Mouse (Mus musculus): Measurements from ENCODE around the gene Bcat2. TPM values are rescaled to one million over a fixed set of nuclear protein-coding genes. Genes with fewer than 3 reads are reported as not detected.

Bcat2 gene
- polyA plus RNA-seq, 1 experiment: 21.1 TPM

DNA sequence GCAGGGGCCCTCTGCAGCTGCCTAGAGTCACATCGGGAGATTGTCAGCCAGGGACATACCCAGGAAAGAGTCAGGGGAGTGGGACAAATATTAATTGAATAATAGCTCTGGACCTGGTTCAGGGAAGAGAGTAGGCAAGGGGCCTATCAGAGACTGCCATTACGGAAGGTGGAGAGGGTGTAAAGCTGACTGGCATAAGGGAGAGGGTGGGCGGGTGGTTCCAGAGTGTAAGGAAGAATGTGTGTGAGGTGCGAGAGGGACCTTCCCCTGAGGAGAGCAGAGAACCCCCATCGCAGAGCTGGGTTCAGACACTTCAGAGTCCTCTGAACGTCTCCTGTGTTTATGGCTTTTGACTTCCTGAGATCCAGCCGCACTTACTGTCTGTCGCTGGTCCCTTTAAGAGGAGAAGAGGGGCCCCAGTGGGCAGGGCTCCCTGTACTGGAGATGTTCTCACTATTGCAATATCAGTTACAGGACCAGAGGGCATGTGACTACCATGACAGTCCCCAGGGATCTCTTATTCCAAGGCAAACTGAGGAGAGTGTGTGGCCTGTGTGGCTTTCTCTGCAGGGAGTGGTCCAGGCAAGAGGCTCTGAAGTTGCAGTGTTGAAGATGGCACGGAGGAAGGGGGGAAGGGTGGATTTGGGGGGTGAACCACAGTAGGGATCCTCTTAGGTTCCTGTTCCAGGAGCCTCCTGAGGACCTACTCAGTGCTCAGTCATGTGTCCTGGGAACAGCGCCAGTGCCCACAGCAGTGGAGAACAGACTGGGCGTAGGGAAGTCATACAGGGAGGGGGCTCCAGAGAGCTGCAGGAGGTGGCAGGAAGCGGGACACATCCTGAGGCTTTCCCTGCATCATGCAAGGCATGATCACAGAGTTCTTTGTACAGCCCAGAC, 8.1 kb upstream of the Bcat2 start:
- no peak overlapping the region for H3K4me3 ChIP-seq (replicated peaks; ENCODE audit: insufficient read depth, low read depth, low read length)
- H3K27me3 ChIP-seq (ENCODE audit: control insufficient read depth, insufficient read depth, low read length): no peaks in the 10 kb centered on the region
- 51% methylated on average over 12 of the region's 12 CpGs for WGBS
- no peak overlapping the region for H3K27ac ChIP-seq (ENCODE audit: insufficient read depth, low read length)
- no peaks in the 10 kb centered on the region for H3K4me1 ChIP-seq (ENCODE audit: control insufficient read depth, insufficient read depth, low read length)
- DNase-seq: no peak
- TF ChIP-seq CTCF (IDR thresholded peaks at IDR 0.05; ENCODE audit: borderline replicate concordance, insufficient read depth, low read depth, low read length): no peak
- TF ChIP-seq POLR2A (IDR thresholded peaks at IDR 0.05; ENCODE audit: borderline replicate concordance, insufficient read depth, low read length): no peak

- Histone ChIP-seq H3K27ac (ENCODE audit: insufficient read depth, low read length) (no peak overlapping the region), H3K4me1 (ENCODE audit: control insufficient read depth, insufficient read depth, low read length) (peaks cover 6% of the 10 kb centered on the region; the same call in 1 of the 2 replicates), H3K4me3 (replicated peaks; ENCODE audit: insufficient read depth, low read depth, low read length) (no peak overlapping the region), H3K27me3 (ENCODE audit: control insufficient read depth, insufficient read depth, low read length) (no peaks in the 10 kb centered on the region)
- DNase-seq: no peak
- TF ChIP-seq CTCF (IDR thresholded peaks at IDR 0.05; ENCODE audit: borderline replicate concordance, insufficient read depth, low read depth, low read length) (no peak), POLR2A (IDR thresholded peaks at IDR 0.05; ENCODE audit: borderline replicate concordance, insufficient read depth, low read length) (no peak)
- 92% methylated on average over 2 of the region's 2 CpGs for WGBS
These were observed 5.1 kb upstream of the Bcat2 start for GRCm38 (mm10) chr7:45564811-45565210.

DNA sequence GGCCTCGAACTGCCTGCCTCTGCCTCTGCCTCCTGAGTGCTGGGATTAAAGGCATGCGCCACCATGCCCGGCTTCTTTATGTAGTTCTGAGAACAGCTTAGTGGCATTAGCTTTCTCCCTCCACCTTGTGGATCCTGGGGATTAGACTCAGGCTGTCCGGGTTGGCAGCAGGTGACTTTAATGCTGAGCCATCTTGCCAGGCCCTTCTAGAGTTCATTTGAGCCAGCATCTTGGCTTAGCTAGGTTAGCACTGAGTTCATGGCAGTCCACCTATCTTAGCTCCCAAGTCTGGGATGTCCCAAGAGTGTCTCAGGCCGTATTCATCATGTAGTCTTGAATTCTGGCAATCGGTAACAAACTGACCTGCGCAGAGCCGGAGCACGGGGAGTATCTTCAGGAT, 4.5 kb upstream of the Bcat2 start:
- 85% methylated on average over 9 of the region's 9 CpGs for WGBS
- Histone ChIP-seq H3K4me1 (ENCODE audit: control insufficient read depth, insufficient read depth, low read length) (peaks cover 6% of the 10 kb centered on the region; the same call in 1 of the 2 replicates), H3K27ac (ENCODE audit: insufficient read depth, low read length) (no peak overlapping the region), H3K27me3 (ENCODE audit: control insufficient read depth, insufficient read depth, low read length) (no peaks in the 10 kb centered on the region), H3K4me3 (replicated peaks; ENCODE audit: insufficient read depth, low read depth, low read length) (no peak overlapping the region)
- DNase-seq: no peak
- no peak for TF ChIP-seq POLR2A (IDR thresholded peaks at IDR 0.05; ENCODE audit: borderline replicate concordance, insufficient read depth, low read length)
- TF ChIP-seq CTCF (IDR thresholded peaks at IDR 0.05; ENCODE audit: borderline replicate concordance, insufficient read depth, low read depth, low read length): no peak

DNA sequence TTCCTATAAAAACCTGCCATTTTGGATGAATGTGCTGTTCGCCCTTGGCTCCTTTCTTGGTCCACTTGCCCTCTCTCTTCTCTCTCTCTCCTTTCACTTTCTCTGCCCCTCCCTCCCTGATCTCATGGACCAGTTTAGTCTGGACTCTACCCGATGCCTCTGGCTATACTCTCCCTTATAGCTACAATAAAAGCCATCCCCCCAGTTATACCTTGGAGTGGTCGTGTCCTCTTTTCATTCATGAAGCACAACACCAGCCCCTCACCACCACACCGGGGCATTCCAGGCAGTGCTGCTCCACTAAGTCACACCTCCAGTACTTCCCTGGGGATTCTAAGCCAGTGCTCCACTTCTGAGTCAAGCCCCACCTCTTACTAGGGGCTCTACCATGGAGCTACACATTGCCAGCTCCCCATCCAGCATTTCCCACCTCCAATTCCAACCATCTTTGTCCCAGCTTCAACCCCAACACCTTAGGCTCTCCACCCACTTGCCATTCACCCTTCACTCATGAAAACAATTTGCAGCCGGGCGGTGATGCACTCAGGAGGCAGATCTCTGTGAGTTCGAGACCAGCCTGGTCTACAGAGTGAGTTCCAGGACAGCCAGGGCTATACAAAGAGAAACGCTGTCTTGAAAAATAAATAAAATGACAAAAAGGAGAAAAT, 2.7 kb upstream of the Bcat2 start:
- no peaks in the 10 kb centered on the region for H3K27me3 ChIP-seq (ENCODE audit: control insufficient read depth, insufficient read depth, low read length)
- WGBS: 74% methylated on average over 8 of the region's 8 CpGs
- TF ChIP-seq CTCF (IDR thresholded peaks at IDR 0.05; ENCODE audit: borderline replicate concordance, insufficient read depth, low read depth, low read length): no peak
- no peak for TF ChIP-seq POLR2A (IDR thresholded peaks at IDR 0.05; ENCODE audit: borderline replicate concordance, insufficient read depth, low read length)
- peak overlapping the region; percentile 58 for H3K27ac ChIP-seq (ENCODE audit: insufficient read depth, low read length)
- no peak overlapping the region for H3K4me3 ChIP-seq (replicated peaks; ENCODE audit: insufficient read depth, low read depth, low read length)
- DNase-seq: no peak
- peaks cover 6% of the 10 kb centered on the region; the same call in 1 of the 2 replicates for H3K4me1 ChIP-seq (ENCODE audit: control insufficient read depth, insufficient read depth, low read length)

DNA sequence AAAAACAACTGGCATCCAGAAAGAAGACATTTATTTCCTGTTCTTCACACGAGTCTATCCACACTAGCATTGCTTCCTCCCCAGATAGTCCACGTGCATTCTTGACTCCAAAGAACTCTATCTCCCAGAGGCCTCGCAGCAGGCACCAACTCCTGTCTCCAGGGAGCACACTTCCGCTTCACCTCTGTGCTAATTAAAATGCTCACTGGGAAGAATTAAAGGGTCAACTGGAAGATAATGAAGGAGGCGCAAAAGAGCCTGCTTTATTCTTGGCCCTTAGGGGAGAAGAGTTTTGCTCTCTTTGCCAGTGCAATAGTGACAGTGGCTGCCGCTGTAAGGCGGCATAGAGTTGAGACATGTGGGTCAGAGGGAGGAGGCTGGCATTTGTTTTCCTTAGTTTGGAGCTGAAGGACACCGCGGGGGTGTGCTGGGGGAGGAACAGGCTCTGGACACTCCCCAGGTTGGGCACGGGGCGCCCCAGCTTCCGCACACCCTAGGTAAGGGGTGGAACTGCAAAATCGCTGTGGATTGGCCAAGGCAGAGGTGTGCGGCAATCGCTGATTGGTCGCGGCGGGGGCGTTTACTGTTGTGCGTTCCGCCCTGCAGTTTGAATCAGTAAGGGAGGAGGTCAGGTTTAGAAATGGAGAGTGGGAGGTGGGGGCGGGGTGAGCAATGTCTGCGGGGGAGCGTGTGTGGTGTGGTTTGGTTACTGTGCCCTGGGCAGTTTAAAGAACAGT, 2.0 kb upstream of the Bcat2 start:
- 2% methylated on average over 24 of the region's 24 CpGs for WGBS
- H3K4me1 ChIP-seq (ENCODE audit: control insufficient read depth, insufficient read depth, low read length): peaks cover 6% of the 10 kb centered on the region; the same call in 1 of the 2 replicates
- H3K27me3 ChIP-seq (ENCODE audit: control insufficient read depth, insufficient read depth, low read length): no peaks in the 10 kb centered on the region
- TF ChIP-seq CTCF (IDR thresholded peaks at IDR 0.05; ENCODE audit: borderline replicate concordance, insufficient read depth, low read depth, low read length): no peak
- peak; percentile 67; the same call in 1 of the 2 replicates for TF ChIP-seq POLR2A (IDR thresholded peaks at IDR 0.05; ENCODE audit: borderline replicate concordance, insufficient read depth, low read length)
- peak; percentile 92 to 96 for DNase-seq
- peak overlapping the region; percentile 67 for H3K4me3 ChIP-seq (replicated peaks; ENCODE audit: insufficient read depth, low read depth, low read length)
- peak overlapping the region; percentile 75 for H3K27ac ChIP-seq (ENCODE audit: insufficient read depth, low read length)

- Histone ChIP-seq H3K4me3 (replicated peaks; ENCODE audit: insufficient read depth, low read depth, low read length) (peak overlapping the region; percentile 21), H3K27me3 (ENCODE audit: control insufficient read depth, insufficient read depth, low read length) (no peaks in the 10 kb centered on the region), H3K4me1 (ENCODE audit: control insufficient read depth, insufficient read depth, low read length) (peaks cover 6% of the 10 kb centered on the region; the same call in 1 of the 2 replicates), H3K27ac (ENCODE audit: insufficient read depth, low read length) (peak overlapping the region; percentile 75)
- WGBS: 83% methylated on average over 10 of the region's 10 CpGs
- DNase-seq: no peak
- TF ChIP-seq POLR2A (IDR thresholded peaks at IDR 0.05; ENCODE audit: borderline replicate concordance, insufficient read depth, low read length): no peak
- no peak for TF ChIP-seq CTCF (IDR thresholded peaks at IDR 0.05; ENCODE audit: borderline replicate concordance, insufficient read depth, low read depth, low read length)
These were observed 1.1 kb upstream of the Bcat2 start for GRCm38 (mm10) chr7:45568601-45569473.

Data from cerebellum, adult 2 months (tissue).